Comparison of ENCODE assay signal across 10 mouse cellular contexts in genomic region chr9:122885385-122885784, GRCm38 (mm10). TPM values are rescaled to one million over a fixed set of nuclear protein-coding genes. Genes with fewer than 3 reads are reported as not detected.
DNase-seq lines count a peak whose midpoint lies in the region; ATAC-seq and TF ChIP-seq lines count a peak whose summit lies in the region.
"Had no signal": no experiment of that assay in that cellular context is flagged by ENCODE, and none has a peak within 500 bp of the region (broad histone marks: within the 10 kb centered on the region; RNA-seq: fewer than 3 reads in every experiment).

Zkscan7 (plus strand) TSS chr9:122885685.

- H3K9ac ChIP-seq in lung, embryonic 15.5 days = no peak within 1 kb of the TSS
- no peak within 1 kb of the TSS for H3K9ac ChIP-seq in limb, embryonic 12.5 days (replicated peaks)

- no peak within 1 kb of the TSS for H3K27ac ChIP-seq in lung, embryonic 15.5 days
- no peak within 1 kb of the TSS for H3K27ac ChIP-seq in limb, embryonic 12.5 days
- no peak within 1 kb of the TSS for H3K27ac ChIP-seq in olfactory bulb, adult 2 months (ENCODE audit: insufficient read depth, low read depth, low read length)

- ATAC-seq in lung, embryonic 15.5 days (ENCODE audit: borderline replicate concordance, extremely low read depth, low FRiP score, low TSS enrichment) = no peak
- no peak for ATAC-seq in limb, embryonic 12.5 days (ENCODE audit: insufficient number of reproducible peaks, insufficient read depth, low FRiP score, low TSS enrichment, low read depth)

- H3K4me1 ChIP-seq in lung, embryonic 15.5 days = no peaks in the 10 kb centered on the region
- peaks cover 6% of the 10 kb centered on the region; the same call in 1 of the 2 replicates for H3K4me1 ChIP-seq in limb, embryonic 12.5 days (replicated peaks)
- H3K4me1 ChIP-seq in olfactory bulb, adult 2 months (ENCODE audit: control insufficient read depth, insufficient read depth, low read length) = no peaks in the 10 kb centered on the region

- TF ChIP-seq POLR2A in olfactory bulb, adult 2 months (IDR thresholded peaks at IDR 0.05; ENCODE audit: insufficient read depth, low read depth, low read length) = no peak

- DNase-seq in adrenal gland, adult 8-10 months = no peak
- no peak for DNase-seq in adrenal gland, adult (ENCODE audit: inconsistent age in 2 of 2, low spot score in 1 of 2)
- no peak for DNase-seq in lung, postnatal 10 days
- no peak for DNase-seq in spleen, adult 12 weeks (ENCODE audit: low spot score)
- no peak for DNase-seq in MN1 (ENCODE audit: low spot score)
- DNase-seq: kidney, adult 18-20 months; retina, postnatal 1 day had no signal

- peak within 1 kb of the TSS; percentile 69 for H3K4me3 ChIP-seq in lung, embryonic 15.5 days
- H3K4me3 ChIP-seq in limb, embryonic 12.5 days (replicated peaks) = peak within 1 kb of the TSS; percentile 76
- H3K4me3 ChIP-seq in olfactory bulb, adult 2 months (ENCODE audit: insufficient read depth, low read depth, low read length) = peak within 1 kb of the TSS; percentile 75; the same call in 1 of the 2 replicates

- 80% methylated on average over 3 of the region's 3 CpGs for WGBS in lung, embryonic 15.5 days
- 82% methylated on average over 3 of the region's 3 CpGs for WGBS in limb, embryonic 12.5 days
- 90% methylated on average over 3 of the region's 3 CpGs for WGBS in olfactory bulb, adult 2 months

- no peaks in the 10 kb centered on the region for H3K9me3 ChIP-seq in lung, embryonic 15.5 days
- 0 out of 2 replicates have a peak, but pooled peaks cover 6% of the 10 kb centered on the region for H3K9me3 ChIP-seq in limb, embryonic 12.5 days

- no peaks in the 10 kb centered on the region for H3K36me3 ChIP-seq in lung, embryonic 15.5 days
- H3K36me3 ChIP-seq in limb, embryonic 12.5 days = peaks cover 14% of the 10 kb centered on the region; the same call in 1 of the 2 replicates

- peak within 1 kb of the TSS; percentile 82 for H3K4me2 ChIP-seq in lung, embryonic 15.5 days
- H3K4me2 ChIP-seq in limb, embryonic 12.5 days = peak within 1 kb of the TSS; percentile 71

- no peaks in the 10 kb centered on the region for H3K27me3 ChIP-seq in lung, embryonic 15.5 days
- H3K27me3 ChIP-seq in limb, embryonic 12.5 days = no peaks in the 10 kb centered on the region

- no peak for TF ChIP-seq CTCF in olfactory bulb, adult 2 months (IDR thresholded peaks at IDR 0.05; ENCODE audit: insufficient read depth, low read depth, low read length)

RNA-seq across cellular contexts. Expression of gene Zkscan7, which starts in this region (rescaled TPM):
- 10 to 100 TPM in 3 of 4 experiments, 1 to 10 TPM in 1; 8.3 to 12.8 (median 11.1) TPM for total RNA-seq in adrenal gland, adult 8-10 months (2022)
- polyA plus RNA-seq in lung, embryonic 15.5 days (2015; fragmentation: Nextera tagmentation; extraction: Ambion mirVana) = 3.5 and 4.7 TPM in 2 replicates
- polyA plus RNA-seq in limb, embryonic 12.5 days (2016; fragmentation: Nextera tagmentation; extraction: Ambion mirVana) = 4.1 and 4.8 TPM in 2 replicates
- polyA plus RNA-seq in olfactory bulb, adult 2 months (2012; ENCODE audit: insufficient read depth, insufficient read length, low replicate concordance, missing spikeins) = not detected in 2 replicates
